Mouse (Mus musculus): ENCODE measurements around the gene Cr2.

DNA sequence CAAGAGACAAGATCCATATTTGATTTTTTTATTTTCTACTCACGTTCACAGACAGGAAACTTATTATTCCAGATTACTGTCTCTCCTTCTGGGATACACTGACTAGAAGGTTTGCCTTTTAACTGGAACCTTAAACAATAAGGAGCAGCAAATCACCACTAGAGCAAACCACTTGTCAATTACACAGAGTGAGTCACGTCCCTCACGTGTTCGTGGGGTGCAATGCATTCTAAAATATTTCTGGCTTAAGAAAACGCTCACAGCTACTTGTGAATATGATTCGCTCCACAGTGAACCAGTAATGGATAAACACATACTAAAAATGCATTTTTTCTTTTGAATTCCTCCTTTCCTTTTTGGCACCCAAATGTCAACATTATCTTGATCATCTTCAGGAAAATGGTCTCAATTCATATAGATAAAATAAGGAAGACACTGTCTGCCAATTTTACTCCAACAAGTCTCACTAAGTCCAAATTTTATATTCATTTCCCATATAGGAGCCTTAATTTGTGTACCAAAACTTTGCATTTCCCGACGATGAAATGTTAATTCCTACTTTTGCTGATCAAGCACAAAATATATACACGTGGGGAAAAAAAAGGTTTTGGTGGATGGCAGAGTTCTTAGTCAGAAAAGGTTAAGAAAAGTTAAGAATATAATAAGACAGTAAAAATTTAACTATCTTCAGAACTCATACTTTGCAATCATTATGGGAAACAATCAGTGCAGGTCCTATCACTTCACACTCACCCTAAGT lies 11.3 kb downstream of the Cr2 start:
- no peak for TF ChIP-seq MAX (IDR thresholded peaks at IDR 0.05; ENCODE audit: low read length)
- TF ChIP-seq USF2 (IDR thresholded peaks at IDR 0.05; ENCODE audit: borderline replicate concordance in 1 of 2, insufficient read depth in 1 of 2, low read depth in 1 of 2, low read length in 2 of 2) = no peak
- TF ChIP-seq MAZ (IDR thresholded peaks at IDR 0.05; ENCODE audit: low read depth, low read length) = no peak
- TF ChIP-seq TCF12 (IDR thresholded peaks at IDR 0.05; ENCODE audit: low read depth, low read length) = no peak
- no peak for TF ChIP-seq MXI1 (IDR thresholded peaks at IDR 0.05; ENCODE audit: low read depth, low read length)
- TF ChIP-seq NELFE (IDR thresholded peaks at IDR 0.05; ENCODE audit: low read depth, low read length) = no peak
- TF ChIP-seq CTCF (IDR thresholded peaks at IDR 0.05 in 2 of 3, conservative IDR thresholded peaks at IDR 0.05 in 1 of 3; ENCODE audit: control insufficient read depth in 1 of 3, insufficient read depth in 1 of 3, low read depth in 2 of 3, low read length in 3 of 3, poor library complexity in 1 of 3, severe bottlenecking in 1 of 3) = no peak
- TF ChIP-seq GATA1 (IDR thresholded peaks at IDR 0.05; ENCODE audit: low read depth, low read length) = no peak
- TF ChIP-seq BHLHE40 (IDR thresholded peaks at IDR 0.05; ENCODE audit: borderline replicate concordance, low read depth, low read length) = no peak
- TF ChIP-seq POLR2A (IDR thresholded peaks at IDR 0.05; ENCODE audit: control insufficient read depth in 1 of 2, insufficient read depth in 1 of 2, low read depth in 1 of 2, low read length in 2 of 2, poor library complexity in 1 of 2) = no peak

Data from MEL (cell line).